Mouse (Mus musculus) forebrain, embryonic 11.5 days (tissue): ENCODE measurements around the gene Ano6. TPM values are rescaled to one million over a fixed set of nuclear protein-coding genes. Genes with fewer than 3 reads are reported as not detected.

ENCODE experiments used
- ATAC-seq: fragments of 200-750 bp; cut with Nextera tagmentation; replicated peaks from 2 replicates; pipeline ENCODE4 v1.8.0; 2017; ENCODE audit warnings: moderate TSS enrichment; ENCODE audit not compliant: low FRiP score
- DNase-seq: peaks from one replicate; pipeline ENCODE4 v3.0.0-alpha.2; 2017; ENCODE audit warnings: low spot score
- H3K27ac ChIP-seq: fragments of 300-500 bp; sonication (generic); 2 replicates; pipeline ENCODE4 v1.5.1; 2014; ENCODE audit warnings: low read depth, low read length
- H3K27me3 ChIP-seq: fragments of 300-500 bp; sonication (generic); 2 replicates; pipeline ENCODE4 v1.6.1; 2014; ENCODE audit warnings: mild to moderate bottlenecking, low read length, mixed read lengths; ENCODE audit not compliant: control insufficient read depth, insufficient read depth
- H3K36me3 ChIP-seq: fragments of 300-500 bp; sonication (generic); 2 replicates; pipeline ENCODE4 v1.6.1; 2014; ENCODE audit warnings: mild to moderate bottlenecking, low read length, moderate library complexity, mixed read lengths; ENCODE audit not compliant: control insufficient read depth, insufficient read depth
- H3K4me1 ChIP-seq: fragments of 300-500 bp; sonication (generic); replicated peaks from 2 replicates; pipeline ENCODE4 v1.6.1; 2014; ENCODE audit warnings: low read length, mixed read lengths; ENCODE audit not compliant: control insufficient read depth, insufficient read depth
- H3K4me2 ChIP-seq: fragments of 300-500 bp; sonication (generic); 2 replicates; pipeline ENCODE4 v1.6.1; 2014; ENCODE audit warnings: low read depth, mild to moderate bottlenecking, low read length, moderate library complexity, mixed read lengths; ENCODE audit not compliant: severe bottlenecking
- H3K4me3 ChIP-seq: fragments of 300-500 bp; sonication (generic); 2 replicates; pipeline ENCODE4 v1.5.1; 2014; ENCODE audit warnings: low read depth, low read length
- H3K9ac ChIP-seq: fragments of 300-500 bp; sonication (generic); 2 replicates; pipeline ENCODE4 v1.6.1; 2014; ENCODE audit warnings: low read length
- H3K9me3 ChIP-seq: fragments of 300-500 bp; sonication (generic); 2 replicates; pipeline ENCODE4 v1.6.1; 2016; ENCODE audit warnings: low read length, mixed read lengths; ENCODE audit not compliant: control insufficient read depth
- WGBS: fragments of 180-500 bp; shearing (Covaris S2); extraction: QIAGEN DNeasy Blood & Tissue Kit; methylation state at CpG from one replicate; pipeline ENCODE4 v1.1.7; 2014; 5-methylcytosine and 5-hydroxymethylcytosine counted together
- polyA plus RNA-seq: library from polyadenylated mRNA; unstranded; fragments of >200 nt; fragmentation: Nextera tagmentation; extraction: Ambion mirVana; gene quantifications from 2 replicates; pipeline ENCODE4 v1.2.1, GENCODE M21; 2014

Ano6 gene
- polyA plus RNA-seq, 1 experiment from 2014 or later = 40.3 TPM

DNA sequence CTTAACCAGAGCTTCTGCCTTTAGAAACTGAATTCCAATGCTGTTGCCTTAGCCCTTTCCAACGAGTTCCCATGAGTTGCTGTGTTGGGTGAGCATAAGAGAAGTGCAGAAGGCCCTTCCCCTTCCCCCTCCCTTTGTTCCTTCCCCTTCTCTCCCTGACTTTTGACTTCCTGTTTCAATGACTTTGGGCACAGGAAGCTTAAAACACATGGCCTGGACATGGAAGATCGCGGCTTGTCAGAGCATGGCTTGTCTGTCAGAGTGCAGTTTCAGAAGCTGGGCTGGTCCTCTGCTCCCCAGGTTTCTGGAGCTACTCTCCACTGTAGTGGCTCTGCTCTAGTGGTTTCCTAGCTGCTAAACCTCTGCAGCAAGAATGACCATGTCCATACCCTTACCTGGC, 17.3 kb downstream of the Ano6 start:
- H3K9ac ChIP-seq = no peak overlapping the region
- no peak overlapping the region for H3K4me3 ChIP-seq
- H3K36me3 ChIP-seq = no peaks in the 10 kb centered on the region
- H3K27ac ChIP-seq = no peak overlapping the region
- no peaks in the 10 kb centered on the region for H3K27me3 ChIP-seq
- H3K9me3 ChIP-seq = no peaks in the 10 kb centered on the region
- DNase-seq = peak; percentile 15
- H3K4me1 ChIP-seq = peaks cover 2% of the 10 kb centered on the region; the same call in 1 of the 2 replicates
- WGBS = 71% methylated on average over 3 of the region's 3 CpGs
- no peak overlapping the region for H3K4me2 ChIP-seq
- no peak for ATAC-seq

DNA sequence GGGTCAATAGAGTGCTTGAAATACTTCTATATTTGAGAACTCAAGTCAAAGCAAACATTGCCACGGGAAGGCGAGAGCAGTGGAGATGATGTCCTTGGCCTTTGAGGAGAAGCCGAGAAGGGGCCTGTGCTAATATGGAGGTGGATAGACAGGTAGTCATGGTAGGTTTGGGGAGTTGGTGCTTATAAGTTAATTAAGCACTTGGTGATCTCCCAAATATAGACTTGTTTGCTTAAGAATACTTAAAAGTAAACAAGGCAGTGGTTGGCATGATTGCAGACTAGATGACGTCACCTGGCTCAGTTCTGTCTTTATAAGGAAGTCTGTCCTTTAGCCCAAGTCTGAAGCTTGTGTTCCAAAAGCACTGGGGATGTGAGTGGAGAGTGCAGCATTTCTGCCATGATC, 19.7 kb downstream of the Ano6 start:
- 96% methylated on average over 4 of the region's 4 CpGs for WGBS
- ATAC-seq = no peak

DNA sequence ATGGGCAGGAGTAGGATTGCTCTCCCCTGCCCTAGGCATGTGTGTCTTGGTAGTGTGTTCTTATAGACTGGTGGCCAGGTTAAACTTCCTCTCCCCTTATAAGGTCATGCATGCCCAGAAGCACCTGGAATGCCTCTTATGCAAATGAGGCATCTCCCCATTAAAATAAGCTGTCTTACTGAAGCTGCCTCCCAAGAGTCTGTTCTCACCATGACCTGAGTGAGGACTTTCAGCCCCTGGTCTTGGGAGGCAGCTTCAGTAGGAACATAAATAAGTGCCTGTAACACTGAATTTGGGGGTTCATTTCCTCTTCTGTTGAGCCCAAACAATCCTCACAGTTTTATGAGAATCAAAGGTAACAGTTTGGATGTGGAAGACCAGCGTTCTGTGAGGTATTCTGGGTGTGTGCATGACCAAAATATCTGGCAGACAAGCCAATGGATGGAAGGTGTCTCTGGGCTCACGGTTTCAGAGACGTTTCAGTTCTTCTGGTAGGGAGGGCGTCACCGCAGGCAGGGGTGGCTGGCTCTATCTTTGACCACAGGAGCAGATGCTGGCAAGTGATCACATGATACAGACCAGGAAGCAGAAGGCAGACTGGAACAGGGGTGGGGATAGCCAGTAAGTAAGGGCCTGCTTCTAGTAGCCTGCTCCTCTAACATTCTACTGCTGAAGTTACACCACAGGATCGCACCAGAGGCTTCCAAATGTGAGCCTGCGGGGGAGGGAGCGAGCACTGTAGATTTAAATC, 22.4 kb downstream of the Ano6 start:
- DNase-seq = no peak
- H3K27ac ChIP-seq = no peak overlapping the region
- no peak overlapping the region for H3K9ac ChIP-seq
- no peaks in the 10 kb centered on the region for H3K36me3 ChIP-seq
- H3K27me3 ChIP-seq = no peaks in the 10 kb centered on the region
- H3K4me2 ChIP-seq = no peak overlapping the region
- no peaks in the 10 kb centered on the region for H3K9me3 ChIP-seq
- no peak overlapping the region for H3K4me3 ChIP-seq
- no peak for ATAC-seq
- H3K4me1 ChIP-seq = no peaks in the 10 kb centered on the region
- 93% methylated on average over 8 of the region's 8 CpGs for WGBS

More for the DNA sequence above, 19.7 kb downstream of the Ano6 start:
- H3K9me3 ChIP-seq = no peaks in the 10 kb centered on the region
- H3K36me3 ChIP-seq = no peaks in the 10 kb centered on the region
- no peak overlapping the region for H3K4me2 ChIP-seq
- no peaks in the 10 kb centered on the region for H3K27me3 ChIP-seq
- DNase-seq = peak; percentile 29
- H3K27ac ChIP-seq = no peak overlapping the region
- no peaks in the 10 kb centered on the region for H3K4me1 ChIP-seq
- H3K4me3 ChIP-seq = no peak overlapping the region
- H3K9ac ChIP-seq = no peak overlapping the region

- no peaks in the 10 kb centered on the region for H3K27me3 ChIP-seq
- H3K4me3 ChIP-seq = no peak overlapping the region
- no peak overlapping the region for H3K27ac ChIP-seq
- 89% methylated on average over 3 of the region's 3 CpGs for WGBS
- H3K4me1 ChIP-seq = no peaks in the 10 kb centered on the region
- H3K9ac ChIP-seq = no peak overlapping the region
- no peak overlapping the region for H3K4me2 ChIP-seq
- no peak for ATAC-seq
- no peaks in the 10 kb centered on the region for H3K36me3 ChIP-seq
- H3K9me3 ChIP-seq = no peaks in the 10 kb centered on the region
- DNase-seq = no peak
Measured at GRCm38 (mm10) chr15:95817501-95817900, 26.9 kb downstream of the Ano6 start.

GRCm38 (mm10) chr15:95819249-95820035, 28.8 kb downstream of the Ano6 start:
- no peak for ATAC-seq
- DNase-seq = no peak
- H3K9me3 ChIP-seq = no peaks in the 10 kb centered on the region
- H3K27ac ChIP-seq = no peak overlapping the region
- no peak overlapping the region for H3K9ac ChIP-seq
- H3K36me3 ChIP-seq = no peaks in the 10 kb centered on the region
- no peak overlapping the region for H3K4me3 ChIP-seq
- 92% methylated on average over 8 of the region's 9 CpGs for WGBS
- no peaks in the 10 kb centered on the region for H3K4me1 ChIP-seq
- no peak overlapping the region for H3K4me2 ChIP-seq
- no peaks in the 10 kb centered on the region for H3K27me3 ChIP-seq

DNA sequence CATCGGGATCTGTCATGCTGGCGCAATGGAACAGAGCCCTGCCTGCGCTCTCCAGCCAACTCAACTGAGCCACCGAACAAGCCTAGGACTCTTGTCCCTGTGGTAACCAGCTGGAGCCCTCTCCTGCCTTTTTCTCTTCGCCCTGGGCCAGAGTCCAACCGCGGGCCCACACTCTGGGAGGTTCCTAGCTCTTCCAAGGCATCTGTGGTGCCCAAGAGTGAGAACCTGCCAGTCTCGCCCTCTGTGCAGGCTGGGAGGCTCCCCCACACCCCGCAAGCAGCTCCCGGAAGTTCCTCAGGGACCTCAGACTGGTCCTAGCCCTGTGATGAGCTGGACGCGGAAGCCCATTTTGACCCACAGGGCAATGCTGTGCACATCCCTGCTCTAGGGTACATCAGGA, 29.5 kb downstream of the Ano6 start:
- DNase-seq = no peak
- no peaks in the 10 kb centered on the region for H3K36me3 ChIP-seq
- H3K4me1 ChIP-seq = no peaks in the 10 kb centered on the region
- H3K27me3 ChIP-seq = no peaks in the 10 kb centered on the region
- WGBS = 91% methylated on average over 12 of the region's 12 CpGs
- H3K4me3 ChIP-seq = no peak overlapping the region
- H3K27ac ChIP-seq = no peak overlapping the region
- no peak overlapping the region for H3K9ac ChIP-seq
- ATAC-seq = no peak
- no peak overlapping the region for H3K4me2 ChIP-seq
- no peaks in the 10 kb centered on the region for H3K9me3 ChIP-seq

GRCm38 (mm10) chr15:95820678-95821077, 30.0 kb downstream of the Ano6 start:
- Histone ChIP-seq H3K9me3 (no peaks in the 10 kb centered on the region), H3K4me2 (no peak overlapping the region), H3K9ac (no peak overlapping the region), H3K4me3 (no peak overlapping the region), H3K27me3 (no peaks in the 10 kb centered on the region), H3K27ac (no peak overlapping the region), H3K4me1 (no peaks in the 10 kb centered on the region), H3K36me3 (no peaks in the 10 kb centered on the region)
- no peak for ATAC-seq
- WGBS = 92% methylated on average over 9 of the region's 9 CpGs
- no peak for DNase-seq

GRCm38 (mm10) chr15:95822099-95822498, 31.5 kb downstream of the Ano6 start:
- H3K4me3 ChIP-seq = no peak overlapping the region
- WGBS = 89% methylated on average over 9 of the region's 9 CpGs
- no peak overlapping the region for H3K4me2 ChIP-seq
- H3K36me3 ChIP-seq = no peaks in the 10 kb centered on the region
- 0 out of 2 replicates have a peak, but pooled peaks cover 1% of the 10 kb centered on the region for H3K4me1 ChIP-seq
- no peaks in the 10 kb centered on the region for H3K9me3 ChIP-seq
- no peak overlapping the region for H3K9ac ChIP-seq
- no peaks in the 10 kb centered on the region for H3K27me3 ChIP-seq
- ATAC-seq (no peak), DNase-seq (no peak)
- H3K27ac ChIP-seq = no peak overlapping the region
